Mouse (Mus musculus): Measurements from ENCODE around the gene Gm35315.

DNA sequence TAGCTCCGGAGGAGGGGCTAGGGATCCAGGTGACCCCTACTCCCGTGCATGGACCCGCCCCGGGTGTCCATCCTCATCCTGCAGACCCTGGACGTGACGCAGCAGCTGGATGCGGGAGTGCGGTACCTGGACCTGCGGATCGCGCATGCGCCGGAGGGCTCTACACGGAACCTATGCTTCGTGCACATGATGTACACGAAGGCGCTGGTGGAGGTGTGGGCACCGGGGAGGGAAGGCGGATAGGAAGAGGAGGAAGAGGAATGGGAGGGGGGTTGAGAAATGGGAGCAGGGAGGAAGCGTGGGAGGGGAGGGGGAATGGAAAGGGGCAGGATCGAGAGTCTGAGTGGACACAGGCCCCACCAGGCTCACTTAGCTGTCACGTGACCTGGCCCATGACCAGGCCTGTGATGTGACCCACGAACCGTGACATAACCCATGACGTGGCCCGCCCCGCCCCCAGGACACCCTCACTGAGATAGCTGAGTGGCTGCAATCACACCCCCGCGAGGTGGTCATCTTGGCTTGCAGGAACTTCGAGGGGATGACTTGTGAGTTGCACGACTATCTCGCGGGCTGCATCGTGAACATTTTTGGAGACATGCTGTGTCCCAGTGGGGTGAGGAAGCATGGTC lies 7.6 kb upstream of the Gm35315 start:
- TF ChIP-seq POLR2A (IDR thresholded peaks at IDR 0.05; ENCODE audit: low read depth, low read length) (no peak), ZNF384 (IDR thresholded peaks at IDR 0.05; ENCODE audit: low read depth, low read length) (no peak), EP300 (IDR thresholded peaks at IDR 0.05; ENCODE audit: low read length) (no peak), NRF1 (IDR thresholded peaks at IDR 0.05; ENCODE audit: low read depth, low read length) (no peak), CTCF (conservative IDR thresholded peaks at IDR 0.05 in 1 of 2, IDR thresholded peaks at IDR 0.05 in 1 of 2; ENCODE audit: low read depth in 2 of 2, low read length in 2 of 2) (no peak), MYC (IDR thresholded peaks at IDR 0.05; ENCODE audit: low read depth, low read length) (no peak), IRF4 (IDR thresholded peaks at IDR 0.05; ENCODE audit: low read depth, low read length) (no peak), HCFC1 (IDR thresholded peaks at IDR 0.05; ENCODE audit: low read depth, low read length) (no peak), BHLHE40 (IDR thresholded peaks at IDR 0.05; ENCODE audit: low read depth, low read length) (no peak), JUND (conservative IDR thresholded peaks at IDR 0.05; ENCODE audit: low read depth, low read length) (no peak), CHD2 (IDR thresholded peaks at IDR 0.05; ENCODE audit: low read length) (no peak), TCF12 (IDR thresholded peaks at IDR 0.05; ENCODE audit: low read depth, low read length) (no peak), MAFK (IDR thresholded peaks at IDR 0.05; ENCODE audit: insufficient replicate concordance, low read length) (no peak)
